ENCODE assay signal across 8 mouse cellular contexts in genomic region chr16:20702522-20702893, GRCm38 (mm10). TPM values are rescaled to one million over a fixed set of nuclear protein-coding genes. Genes with fewer than 3 reads are reported as not detected.
DNase-seq lines count a peak whose midpoint lies in the region; ATAC-seq and TF ChIP-seq lines count a peak whose summit lies in the region.

No protein-coding gene starts in this region.

- peak; percentile 65 to 74 for DNase-seq in layer of hippocampus, adult 2 months (ENCODE audit: low spot score in 2 of 2)
- no peak for DNase-seq in layer of hippocampus, postnatal 36 days
- DNase-seq in adrenal gland, postnatal 36 days, result peak; percentile 90
- peak; percentile 77 for DNase-seq in embryonic facial prominence, embryonic 14.5 days (ENCODE audit: low spot score)
- peak; percentile 90 for DNase-seq in heart, postnatal 0 days (ENCODE audit: low spot score)
- peak; percentile 76 to 84 for DNase-seq in kidney, postnatal 36 days
- DNase-seq in spleen, postnatal 36 days (ENCODE audit: low spot score in 2 of 2), result peak; percentile 43 to 58

- peaks cover 15% of the 10 kb centered on the region for H3K4me1 ChIP-seq in embryonic facial prominence, embryonic 14.5 days (ENCODE audit: control insufficient read depth, insufficient read depth, low read length)
- H3K4me1 ChIP-seq in heart, postnatal 0 days (ENCODE audit: control insufficient read depth, insufficient read depth), result 0 out of 2 replicates have a peak, but pooled peaks cover 3% of the 10 kb centered on the region

- H3K9me3 ChIP-seq in embryonic facial prominence, embryonic 14.5 days (ENCODE audit: control insufficient read depth, low read length), result no peaks in the 10 kb centered on the region
- no peaks in the 10 kb centered on the region for H3K9me3 ChIP-seq in heart, postnatal 0 days (replicated peaks; ENCODE audit: control insufficient read depth, low read length)

- peaks cover 51% of the 10 kb centered on the region for H3K36me3 ChIP-seq in embryonic facial prominence, embryonic 14.5 days (ENCODE audit: control insufficient read depth, insufficient read depth, low read length)
- H3K36me3 ChIP-seq in heart, postnatal 0 days (replicated peaks; ENCODE audit: control insufficient read depth, insufficient read depth, low read length), result peaks cover 24% of the 10 kb centered on the region; the same call in 1 of the 2 replicates

- no peaks in the 10 kb centered on the region for H3K27me3 ChIP-seq in embryonic facial prominence, embryonic 14.5 days (replicated peaks; ENCODE audit: control insufficient read depth, insufficient read depth, low read length)
- no peaks in the 10 kb centered on the region for H3K27me3 ChIP-seq in heart, postnatal 0 days (ENCODE audit: control insufficient read depth, insufficient read depth, low read length)

- H3K9ac ChIP-seq in embryonic facial prominence, embryonic 14.5 days (ENCODE audit: low read depth, low read length), result peak overlapping the region; percentile 52
- 0 out of 2 replicates have a peak overlapping the region, but pooled peaks have one; percentile 21 for H3K9ac ChIP-seq in heart, postnatal 0 days (replicated peaks; ENCODE audit: low read depth, low read length)

- peak overlapping the region; percentile 28 for H3K4me2 ChIP-seq in embryonic facial prominence, embryonic 14.5 days (ENCODE audit: low read depth, low read length)
- H3K4me2 ChIP-seq in heart, postnatal 0 days (ENCODE audit: low read depth, low read length), result no peak overlapping the region

- ATAC-seq in embryonic facial prominence, embryonic 14.5 days (ENCODE audit: low read depth), result peak; percentile 66
- peak; percentile 79 for ATAC-seq in heart, postnatal 0 days (ENCODE audit: insufficient read depth, low read depth)
- peak; percentile 74 for ATAC-seq in megakaryocyte, adult 5-6 weeks (ENCODE audit: poor library complexity, severe bottlenecking)

- no peak for TF ChIP-seq EP300 in heart, postnatal 0 days (IDR thresholded peaks at IDR 0.05; ENCODE audit: low read depth)

- TF ChIP-seq CTCF in layer of hippocampus, adult 2 months (conservative IDR thresholded peaks at IDR 0.05), result peak; percentile 80
- TF ChIP-seq CTCF in heart, postnatal 0 days (IDR thresholded peaks at IDR 0.05; ENCODE audit: low read depth), result peak; percentile 71

- WGBS in embryonic facial prominence, embryonic 14.5 days, result 6% methylated on average over 8 of the region's 8 CpGs
- 12% methylated on average over 8 of the region's 8 CpGs for WGBS in heart, postnatal 0 days

- no peak overlapping the region for H3K4me3 ChIP-seq in layer of hippocampus, adult 2 months
- H3K4me3 ChIP-seq in embryonic facial prominence, embryonic 14.5 days (ENCODE audit: low read depth, low read length), result no peak overlapping the region
- no peak overlapping the region for H3K4me3 ChIP-seq in heart, postnatal 0 days (ENCODE audit: low read depth, low read length)

- H3K27ac ChIP-seq in layer of hippocampus, adult 2 months, result peak overlapping the region; percentile 77
- H3K27ac ChIP-seq in embryonic facial prominence, embryonic 14.5 days (replicated peaks; ENCODE audit: low read depth, low read length), result peak overlapping the region; percentile 72
- no peak overlapping the region for H3K27ac ChIP-seq in heart, postnatal 0 days (ENCODE audit: low read depth)

RNA-seq across cellular contexts. Expression of gene Fam131a, which starts 9.5 kb away (rescaled TPM):
- total RNA-seq in layer of hippocampus, adult 2 months (2021), result 100 to 1,000 TPM; 450 to 457 TPM
- 100 to 1,000 TPM; 415 to 465 TPM for total RNA-seq in layer of hippocampus, postnatal 36 days (2021)
- 10 to 100 TPM; 13.5 to 15.0 TPM for total RNA-seq in adrenal gland, postnatal 36 days (2021)
- polyA plus RNA-seq in embryonic facial prominence, embryonic 14.5 days (2014; fragmentation: Nextera tagmentation; extraction: Ambion mirVana), result 10.9 and 11.2 TPM in 2 replicates
- 24.8 and 25.5 TPM in 2 replicates for total RNA-seq in heart, postnatal 0 days (2014; rRNA removed; ENCODE audit: low replicate concordance)
- polyA plus RNA-seq in heart, postnatal 0 days (2015; fragmentation: Nextera tagmentation; extraction: Ambion mirVana), result 8.7 and 8.8 TPM in 2 replicates
- 0.09 and 0.33 TPM in 2 replicates for total RNA-seq in megakaryocyte, adult 5-6 weeks (2015)
- total RNA-seq in megakaryocyte, adult 5-6 weeks (2017), result 0.16 and 0.55 TPM in 2 replicates

RNA-seq across cellular contexts. Expression of gene Polr2h, which starts 15.0 kb away (rescaled TPM):
- total RNA-seq in layer of hippocampus, adult 2 months (2021), result 10 to 100 TPM; 26.1 TPM
- total RNA-seq in layer of hippocampus, postnatal 36 days (2021), result 10 to 100 TPM; 24.8 to 24.9 TPM
- 10 to 100 TPM; 37.0 to 56.4 TPM for total RNA-seq in adrenal gland, postnatal 36 days (2021)
- polyA plus RNA-seq in embryonic facial prominence, embryonic 14.5 days (2014; fragmentation: Nextera tagmentation; extraction: Ambion mirVana), result 107 and 115 TPM in 2 replicates
- 8.6 and 27.9 TPM in 2 replicates for total RNA-seq in heart, postnatal 0 days (2014; rRNA removed; ENCODE audit: low replicate concordance)
- polyA plus RNA-seq in heart, postnatal 0 days (2015; fragmentation: Nextera tagmentation; extraction: Ambion mirVana), result 33.7 and 35.7 TPM in 2 replicates
- total RNA-seq in megakaryocyte, adult 5-6 weeks (2015), result 34.7 and 36.7 TPM in 2 replicates
- 27.8 and 29.2 TPM in 2 replicates for total RNA-seq in megakaryocyte, adult 5-6 weeks (2017)

RNA-seq across cellular contexts. Expression of gene Clcn2, which starts 15.0 kb away (rescaled TPM):
- total RNA-seq in layer of hippocampus, adult 2 months (2021), result 10 to 100 TPM; 74.2 to 79.5 TPM
- 10 to 100 TPM; 66.0 to 71.3 TPM for total RNA-seq in layer of hippocampus, postnatal 36 days (2021)
- 10 to 100 TPM; 19.3 to 66.2 TPM for total RNA-seq in adrenal gland, postnatal 36 days (2021)
- polyA plus RNA-seq in embryonic facial prominence, embryonic 14.5 days (2014; fragmentation: Nextera tagmentation; extraction: Ambion mirVana), result 11.9 and 13.3 TPM in 2 replicates
- total RNA-seq in heart, postnatal 0 days (2014; rRNA removed; ENCODE audit: low replicate concordance), result 4.6 and 16.9 TPM in 2 replicates
- polyA plus RNA-seq in heart, postnatal 0 days (2015; fragmentation: Nextera tagmentation; extraction: Ambion mirVana), result 1.4 and 1.9 TPM in 2 replicates
- 0.49 and 0.84 TPM in 2 replicates for total RNA-seq in megakaryocyte, adult 5-6 weeks (2015)
- 1.3 and 1.4 TPM in 2 replicates for total RNA-seq in megakaryocyte, adult 5-6 weeks (2017)

RNA-seq across cellular contexts. Expression of gene Chrd, which starts 30.4 kb away (rescaled TPM):
- total RNA-seq in layer of hippocampus, adult 2 months (2021), result 10 to 100 TPM; 87.0 to 90.7 TPM
- total RNA-seq in layer of hippocampus, postnatal 36 days (2021), result 10 to 100 TPM; 86.1 to 88.4 TPM
- 10 to 100 TPM; 10.4 to 10.6 TPM for total RNA-seq in adrenal gland, postnatal 36 days (2021)
- polyA plus RNA-seq in embryonic facial prominence, embryonic 14.5 days (2014; fragmentation: Nextera tagmentation; extraction: Ambion mirVana), result 9.1 and 11.7 TPM in 2 replicates
- 9.7 and 13.9 TPM in 2 replicates for total RNA-seq in heart, postnatal 0 days (2014; rRNA removed; ENCODE audit: low replicate concordance)
- polyA plus RNA-seq in heart, postnatal 0 days (2015; fragmentation: Nextera tagmentation; extraction: Ambion mirVana), result 0.43 and 0.49 TPM in 2 replicates
- total RNA-seq in megakaryocyte, adult 5-6 weeks (2015), result not detected in 2 replicates
- total RNA-seq in megakaryocyte, adult 5-6 weeks (2017), result not detected in 2 replicates

RNA-seq across cellular contexts. Expression of gene Thpo, which starts 31.8 kb away (rescaled TPM):
- total RNA-seq in layer of hippocampus, adult 2 months (2021), result 10 to 100 TPM; 12.5 to 16.2 TPM
- total RNA-seq in layer of hippocampus, postnatal 36 days (2021), result 10 to 100 TPM; 14.1 to 15.8 TPM
- 1 to 10 TPM; 1.3 to 1.5 TPM for total RNA-seq in adrenal gland, postnatal 36 days (2021)
- 0.54 and 0.89 TPM in 2 replicates for polyA plus RNA-seq in embryonic facial prominence, embryonic 14.5 days (2014; fragmentation: Nextera tagmentation; extraction: Ambion mirVana)
- 0.46 TPM in 1 of 2 replicates, not detected in the other for total RNA-seq in heart, postnatal 0 days (2014; rRNA removed; ENCODE audit: low replicate concordance)
- polyA plus RNA-seq in heart, postnatal 0 days (2015; fragmentation: Nextera tagmentation; extraction: Ambion mirVana), result 0.12 and 0.14 TPM in 2 replicates
- total RNA-seq in megakaryocyte, adult 5-6 weeks (2015), result not detected in 2 replicates
- total RNA-seq in megakaryocyte, adult 5-6 weeks (2017), result not detected in 2 replicates

Comparison
In these comparisons a context has a peak if more than half of its experiments do, and no peak if none do; other contexts are left out.
1. DNase-seq: peak in layer of hippocampus, adult 2 months (2 of 2), adrenal gland, postnatal 36 days (2 of 2), embryonic facial prominence, embryonic 14.5 days (single experiment), heart, postnatal 0 days (single experiment), kidney, postnatal 36 days (2 of 2) and spleen, postnatal 36 days (2 of 2); none in layer of hippocampus, postnatal 36 days (0 of 2).
2. RNA of gene Fam131a, which starts 9.5 kb away (total RNA-seq): 415 to 465 TPM in layer of hippocampus, postnatal 36 days and 450 to 457 TPM in layer of hippocampus, adult 2 months; 24.8 to 25.5 TPM in heart, postnatal 0 days, 13.5 to 15.0 TPM in adrenal gland, postnatal 36 days and 0.09 to 0.55 TPM in megakaryocyte, adult 5-6 weeks; every median in the first group is over 10 times any median in the second.
3. Peak in every context shown above with its lines, with median percentiles within 50 percentile points of each other: ATAC-seq.